Mouse (Mus musculus) spleen, postnatal 10 days (tissue): ENCODE measurements at regions not wholly inside any gene's neighbourhood (a gene's known extent, or its start where the extent isn't known, plus 50 kb on each side); places are given as distances from the start of the nearest gene placed in this dataset.

Experiments
- DNase-seq, 2 experiments: peaks; one replicate each; pipeline ENCODE4 v3.0.0; 2021 to 2022; ENCODE audit warnings: low spot score in 2 of 2

DNA sequence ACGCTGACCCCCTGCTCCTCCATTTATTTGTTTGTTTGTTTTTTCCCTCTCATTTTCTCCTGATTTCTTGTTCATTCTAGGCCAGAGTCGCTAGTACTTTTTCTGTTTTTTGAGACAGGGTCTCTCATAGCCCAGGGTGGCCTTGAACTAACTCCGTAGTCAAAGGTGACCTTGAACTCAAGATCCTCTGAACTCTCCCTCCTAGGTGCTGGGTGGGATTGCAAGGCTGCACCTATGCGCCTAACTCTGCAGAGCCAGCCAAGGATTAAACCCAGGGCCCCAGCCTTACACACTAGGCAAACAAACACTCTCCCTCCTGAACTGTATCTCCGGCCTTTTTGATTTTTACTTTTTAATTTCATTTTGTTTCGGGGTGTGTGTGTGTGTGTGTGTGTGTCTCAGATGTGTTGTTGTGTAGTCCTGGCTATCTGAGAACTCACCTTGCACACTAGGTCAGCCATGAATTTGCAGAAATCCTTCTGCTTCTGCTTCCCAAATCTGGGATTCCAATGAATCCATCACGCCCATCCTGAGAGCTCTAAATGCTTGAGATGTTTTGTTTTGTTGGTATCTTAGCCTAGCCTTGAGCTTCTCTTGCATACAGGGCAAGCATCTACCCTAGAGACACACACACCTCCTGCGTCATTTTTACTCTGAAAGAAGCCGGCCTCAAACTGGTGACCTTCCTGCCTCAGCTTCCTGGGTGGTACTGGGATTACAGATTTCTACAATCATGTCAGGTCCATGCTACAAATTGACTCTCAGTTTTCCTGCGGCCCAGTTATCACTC, 56.3 kb upstream of the Tbx3 start:
- no peak for DNase-seq

DNA sequence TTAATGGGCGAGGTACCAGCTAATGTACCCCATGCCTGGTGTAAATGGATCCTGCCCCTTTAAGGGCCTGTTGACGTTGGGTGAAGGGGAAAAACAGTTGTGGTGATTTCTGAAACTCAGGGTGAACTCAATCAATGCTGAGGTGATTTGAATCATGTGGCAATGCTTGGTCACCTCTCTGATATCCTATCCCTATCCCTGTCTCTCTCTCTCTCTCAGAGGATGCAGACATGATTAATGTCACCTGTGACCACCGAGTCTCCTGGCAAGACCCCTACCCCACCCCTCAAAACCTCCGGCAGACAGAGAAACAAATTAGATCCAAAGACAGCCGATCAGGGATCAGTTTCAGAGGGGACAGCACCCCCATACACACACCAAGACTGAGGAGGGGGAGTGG, 54.8 kb upstream of the Tbx3 start:
- DNase-seq = no peak

DNA sequence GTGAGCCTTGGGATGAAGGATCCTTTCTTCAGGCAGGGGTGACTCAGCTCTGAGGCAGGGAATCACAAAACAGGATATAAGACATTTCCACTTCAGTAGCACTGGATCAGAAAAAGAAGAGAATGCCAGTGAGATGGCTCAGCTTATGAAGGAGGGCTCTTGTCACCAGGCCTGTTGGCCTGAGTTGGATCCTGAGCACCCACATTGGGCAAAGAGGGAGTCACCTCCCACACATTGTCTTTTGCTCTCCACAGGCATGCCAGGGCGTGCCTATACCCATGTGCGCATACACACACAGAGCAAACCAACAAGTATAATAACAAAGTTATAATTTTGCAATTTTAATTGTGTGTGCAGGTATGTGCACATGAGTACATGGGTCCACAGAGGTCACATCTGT, 52.6 kb upstream of the Tbx3 start:
- no peak for DNase-seq

DNA sequence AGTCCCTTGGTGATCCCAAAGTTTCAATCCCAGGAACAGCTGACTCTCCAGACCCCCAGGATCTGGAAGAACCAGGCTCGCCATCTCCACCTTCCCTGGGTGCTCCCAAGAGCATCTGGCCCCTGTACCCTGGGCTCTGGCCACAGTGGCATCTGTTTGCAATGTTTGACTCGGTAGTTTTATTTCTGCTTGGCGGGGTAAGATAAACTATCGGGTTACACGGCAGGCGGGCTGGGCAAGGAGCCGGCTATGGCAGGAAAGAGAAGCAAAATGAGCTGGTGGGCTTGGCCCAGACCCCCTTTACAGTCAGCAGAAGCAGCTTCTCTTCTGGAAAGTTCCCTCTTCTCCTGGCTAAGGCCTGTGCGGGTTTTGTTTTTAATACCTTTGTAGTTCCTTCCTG, 50.6 kb upstream of the Tbx3 start:
- no peak for DNase-seq
